Mouse (Mus musculus): ENCODE data around the gene Mprip.
"Not testable (repeated sequence)": the region's sequence is repeated elsewhere in the genome, so short reads cannot be mapped to it uniquely, and the experiment has no call there.

Gene Mprip

GRCm38 (mm10) chr11:59715424-59715840, 54.3 kb downstream of the Mprip start:
- no peak for DNase-seq (ENCODE audit: low spot score in 2 of 2)

GRCm38 (mm10) chr11:59717801-59718291, 56.7 kb downstream of the Mprip start:
- no peak for DNase-seq (ENCODE audit: low spot score in 2 of 2)

- DNase-seq (ENCODE audit: low spot score in 2 of 2), result no peak
Measured at GRCm38 (mm10) chr11:59719185-59719584, 58.1 kb downstream of the Mprip start.

DNA sequence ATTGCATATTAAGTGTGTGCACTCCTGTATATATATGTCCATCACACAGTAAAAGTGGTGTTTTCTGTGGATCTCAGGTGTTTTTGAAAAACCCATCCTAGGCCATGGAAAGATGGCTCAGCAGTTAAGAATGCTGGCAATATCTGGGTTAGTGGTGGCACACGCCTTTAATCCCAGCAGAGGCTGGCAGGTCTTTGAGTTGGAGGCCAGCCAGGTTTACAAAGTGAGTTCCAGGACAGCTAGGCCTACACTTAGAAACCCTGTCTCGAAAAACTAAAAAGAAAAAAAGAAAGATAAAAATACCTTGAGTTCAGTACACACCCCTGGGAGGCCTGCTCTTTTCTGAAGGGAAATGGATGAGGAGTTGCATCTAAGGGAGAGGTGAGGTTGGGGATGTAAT, 60.3 kb downstream of the Mprip start:
- DNase-seq (ENCODE audit: low spot score in 2 of 2), result no peak

- no peak for DNase-seq (ENCODE audit: low spot score in 2 of 2)
Measured at GRCm38 (mm10) chr11:59727204-59727603, 66.1 kb downstream of the Mprip start.

- no peak for DNase-seq (ENCODE audit: low spot score in 2 of 2)
Measured at GRCm38 (mm10) chr11:59731821-59732220, 70.7 kb downstream of the Mprip start.

GRCm38 (mm10) chr11:59732407-59733066, 71.4 kb downstream of the Mprip start:
- DNase-seq (ENCODE audit: low spot score in 2 of 2), result no peak

- DNase-seq (ENCODE audit: low spot score in 2 of 2), result not testable (repeated sequence)
Measured at GRCm38 (mm10) chr11:59733600-59733999, 72.5 kb downstream of the Mprip start.

GRCm38 (mm10) chr11:59734335-59734734, 73.2 kb downstream of the Mprip start:
- DNase-seq (ENCODE audit: low spot score in 2 of 2), result no peak

GRCm38 (mm10) chr11:59735938-59736337, 74.8 kb downstream of the Mprip start:
- DNase-seq (ENCODE audit: low spot score in 2 of 2), result not testable (repeated sequence)

DNA sequence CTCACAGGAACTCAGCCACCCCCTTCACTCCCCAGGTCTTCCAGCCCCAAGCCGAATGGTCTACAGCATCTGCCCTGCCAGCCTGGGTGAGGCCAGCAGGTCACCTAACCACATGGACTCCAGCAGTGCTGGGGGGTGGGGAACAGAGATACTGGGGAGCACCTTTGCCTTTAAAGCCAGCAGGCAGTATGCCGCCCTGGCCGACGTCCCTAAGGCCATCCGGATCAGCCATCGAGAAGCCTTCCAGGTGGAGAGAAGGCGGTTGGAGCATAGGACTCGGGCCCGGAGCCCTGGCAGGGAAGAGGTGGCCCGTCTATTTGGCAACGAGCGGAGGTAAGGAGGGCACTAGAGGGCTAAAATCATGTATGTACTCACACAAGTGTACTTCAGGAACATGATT, 76.1 kb downstream of the Mprip start:
- no peak for DNase-seq (ENCODE audit: low spot score in 2 of 2)

GRCm38 (mm10) chr11:59739996-59740395, 78.9 kb downstream of the Mprip start:
- no peak for DNase-seq (ENCODE audit: low spot score in 2 of 2)

GRCm38 (mm10) chr11:59741915-59742314, 80.8 kb downstream of the Mprip start:
- no peak for DNase-seq (ENCODE audit: low spot score in 2 of 2)

DNA sequence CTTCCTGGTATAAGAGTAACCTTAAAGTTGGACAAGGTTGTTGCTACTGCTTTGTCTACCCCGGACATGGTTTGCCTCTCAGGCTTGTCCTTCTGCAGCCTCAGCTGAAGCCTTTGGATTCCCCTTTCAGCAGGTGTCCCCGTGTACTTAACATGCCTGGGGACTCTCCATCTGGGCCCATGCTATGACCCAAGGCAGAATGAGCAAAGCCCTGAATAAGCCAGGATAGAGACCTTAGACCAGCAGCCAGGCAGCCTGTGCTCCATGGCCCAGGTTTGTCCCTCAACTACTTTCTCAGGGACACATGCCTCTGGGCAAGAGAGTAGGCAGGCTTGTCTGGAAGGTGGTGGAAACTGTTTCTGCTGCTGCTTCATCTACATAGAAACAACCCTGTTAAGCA, 82.2 kb downstream of the Mprip start:
- DNase-seq (ENCODE audit: low spot score in 2 of 2), result no peak

DNA sequence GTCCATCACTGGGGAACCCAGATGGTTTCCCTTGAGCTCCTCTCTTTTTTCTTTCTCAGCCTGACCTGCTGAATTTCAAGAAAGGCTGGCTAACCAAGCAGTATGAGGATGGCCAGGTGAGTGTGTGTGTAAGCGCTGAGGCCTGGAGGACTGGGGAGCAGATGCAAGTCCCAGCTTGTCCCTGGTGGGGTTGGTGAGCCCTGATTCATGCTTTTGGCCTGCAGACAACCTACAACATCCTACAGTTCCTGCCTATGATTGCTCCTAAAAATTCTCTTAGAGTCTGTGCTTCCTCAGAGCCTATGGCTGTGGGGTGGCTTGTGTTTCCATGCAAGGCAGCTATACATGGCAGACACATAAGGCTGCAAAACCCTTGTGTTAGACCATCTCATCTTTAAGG, 82.6 kb downstream of the Mprip start:
- DNase-seq (ENCODE audit: low spot score in 2 of 2), result no peak

GRCm38 (mm10) chr11:59744374-59744773, 83.3 kb downstream of the Mprip start:
- DNase-seq (ENCODE audit: low spot score in 2 of 2), result no peak

DNA sequence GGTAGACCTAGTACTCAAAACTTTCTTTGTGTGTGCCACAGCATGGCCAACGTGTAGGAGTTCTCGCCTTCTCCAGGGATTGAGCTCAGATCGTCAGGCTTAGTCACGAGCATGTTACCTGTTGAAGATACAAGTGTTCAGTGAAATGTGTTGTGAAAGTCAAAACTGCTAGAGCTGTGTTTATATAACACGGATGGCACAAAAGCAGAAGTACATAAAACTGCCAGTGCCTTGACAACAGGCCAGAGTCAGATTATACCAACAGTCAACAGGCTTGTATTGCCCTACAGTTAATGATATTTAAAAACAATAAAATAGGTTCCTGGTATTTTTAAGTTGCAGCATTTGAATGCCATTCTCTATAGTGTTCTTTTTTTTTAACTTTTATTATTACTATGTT, 84.7 kb downstream of the Mprip start:
- DNase-seq (ENCODE audit: low spot score in 2 of 2), result no peak

DNA sequence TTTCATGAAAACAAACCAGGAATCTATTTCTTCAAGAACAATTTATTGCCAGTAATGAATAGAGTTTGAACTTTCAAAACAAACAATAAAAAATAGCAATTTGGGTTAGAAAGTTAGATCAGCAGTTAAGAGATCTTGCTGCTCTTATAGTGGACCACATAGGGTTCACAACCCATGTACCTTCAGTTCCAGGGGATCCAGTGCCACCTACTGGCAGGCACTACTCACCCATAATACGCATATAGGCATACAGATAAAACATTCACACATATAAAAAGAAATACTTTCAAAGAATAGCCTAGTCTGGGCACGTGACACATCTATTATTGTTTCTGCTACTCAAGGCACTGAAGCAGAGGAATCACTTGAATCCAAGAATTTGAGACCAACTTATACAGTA, 85.5 kb downstream of the Mprip start:
- no peak for DNase-seq (ENCODE audit: low spot score in 2 of 2)

DNA sequence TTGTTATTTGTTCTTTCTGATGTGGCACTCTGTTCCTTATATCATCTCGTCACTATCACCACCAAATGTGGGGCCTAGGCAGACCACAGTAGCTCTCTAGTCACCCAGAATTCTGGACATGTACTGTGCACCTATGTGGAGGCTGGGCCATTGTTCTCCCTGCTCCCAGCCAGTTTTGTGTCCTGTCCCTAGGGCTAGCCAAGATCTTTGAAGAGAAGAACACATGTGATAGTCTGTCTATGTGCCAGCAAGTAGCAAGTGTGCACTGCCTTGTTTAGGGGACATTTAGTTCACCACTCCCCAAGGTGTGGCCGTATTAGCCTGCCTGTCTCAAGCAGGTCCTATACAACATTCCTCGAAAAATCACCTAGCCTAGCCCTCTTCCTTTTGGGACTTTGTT, 87.9 kb downstream of the Mprip start:
- no peak for DNase-seq (ENCODE audit: low spot score in 2 of 2)

DNA sequence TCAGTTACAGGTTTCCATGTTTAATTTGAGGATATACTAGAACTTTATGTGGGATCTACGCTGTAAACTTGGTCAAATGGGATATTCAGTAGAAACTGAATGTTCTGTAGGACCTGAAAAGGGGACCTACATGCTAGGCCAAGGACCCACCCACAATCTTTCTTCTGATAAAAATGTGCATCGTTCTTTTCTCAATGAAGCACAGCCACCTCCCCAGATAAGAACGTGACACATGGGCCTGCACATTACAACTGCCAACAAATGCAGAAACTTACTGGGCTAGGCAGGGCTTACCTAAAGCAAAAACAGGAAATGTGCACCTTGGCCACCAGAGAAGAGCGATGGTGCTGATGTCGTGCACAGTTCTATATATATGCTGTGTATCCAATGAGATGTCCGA, 93.4 kb downstream of the Mprip start:
- no peak for DNase-seq (ENCODE audit: low spot score in 2 of 2)

DNA sequence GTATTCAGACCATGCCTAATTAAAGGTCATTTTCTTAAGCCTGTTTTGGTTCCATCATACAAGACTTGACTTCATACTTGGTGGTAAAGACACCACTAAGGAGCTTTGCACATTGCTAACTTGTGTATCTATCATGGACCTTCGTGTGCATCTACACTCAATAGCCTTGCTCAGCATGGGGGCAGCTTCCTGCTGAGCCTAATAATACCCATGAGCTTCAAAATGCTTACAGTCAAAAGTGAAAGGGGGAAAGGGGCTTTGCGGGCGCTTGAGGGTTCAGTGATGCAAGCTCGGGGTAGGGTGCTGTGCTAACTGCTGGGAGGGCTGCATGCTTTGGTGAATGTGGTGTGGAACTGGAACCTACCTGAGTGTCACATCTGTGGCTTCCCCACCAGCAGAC, 95.2 kb downstream of the Mprip start:
- no peak for DNase-seq (ENCODE audit: low spot score in 2 of 2)

DNA sequence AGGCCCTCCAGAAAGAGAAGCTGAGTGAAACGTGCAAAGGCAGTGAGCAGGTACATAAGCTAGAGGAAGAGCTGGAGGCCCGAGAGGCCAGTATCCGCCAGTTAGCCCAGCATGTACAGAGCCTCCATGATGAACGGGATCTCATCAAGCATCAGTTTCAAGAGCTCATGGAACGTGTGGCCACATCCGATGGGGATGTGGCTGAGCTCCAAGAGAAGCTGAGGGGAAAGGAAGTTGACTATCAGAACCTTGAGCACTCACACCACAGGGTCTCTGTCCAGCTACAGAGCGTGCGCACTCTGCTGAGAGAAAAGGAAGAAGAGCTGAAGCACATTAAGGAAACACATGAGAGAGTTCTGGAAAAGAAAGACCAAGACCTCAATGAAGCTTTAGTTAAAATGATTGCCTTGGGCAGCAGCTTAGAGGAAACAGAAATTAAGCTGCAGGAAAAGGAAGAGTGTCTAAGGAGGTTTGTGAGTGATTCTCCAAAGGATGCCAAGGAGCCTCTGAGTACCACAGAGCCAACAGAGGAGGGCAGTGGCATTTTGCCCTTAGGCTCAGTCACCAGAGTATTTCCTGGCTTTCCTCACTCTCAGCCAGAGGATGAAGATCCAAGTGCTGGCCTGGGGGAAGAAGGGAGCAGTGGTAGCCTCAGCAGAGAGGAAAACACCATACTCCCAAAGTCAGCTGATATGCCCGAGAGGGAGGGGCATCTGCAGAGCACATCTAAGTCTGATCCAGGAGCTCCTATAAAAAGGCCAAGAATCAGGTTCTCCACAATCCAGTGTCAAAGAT, 97.3 kb downstream of the Mprip start:
- no peak for DNase-seq (ENCODE audit: low spot score in 2 of 2)

- no peak for DNase-seq (ENCODE audit: low spot score in 2 of 2)
Measured at GRCm38 (mm10) chr11:59759178-59759577, 98.1 kb downstream of the Mprip start.

Measured in spleen, postnatal 4 days (tissue).